Mouse (Mus musculus) right cerebral cortex, postnatal 36 days (tissue): ENCODE data around the gene Lrp4.

ENCODE experiments used
- DNase-seq, 2 experiments: peaks; one replicate each; pipeline ENCODE4 v3.0.0; 2022; ENCODE audit warnings: low spot score in 2 of 2, mixed read lengths in 1 of 2

Gene Lrp4

DNA sequence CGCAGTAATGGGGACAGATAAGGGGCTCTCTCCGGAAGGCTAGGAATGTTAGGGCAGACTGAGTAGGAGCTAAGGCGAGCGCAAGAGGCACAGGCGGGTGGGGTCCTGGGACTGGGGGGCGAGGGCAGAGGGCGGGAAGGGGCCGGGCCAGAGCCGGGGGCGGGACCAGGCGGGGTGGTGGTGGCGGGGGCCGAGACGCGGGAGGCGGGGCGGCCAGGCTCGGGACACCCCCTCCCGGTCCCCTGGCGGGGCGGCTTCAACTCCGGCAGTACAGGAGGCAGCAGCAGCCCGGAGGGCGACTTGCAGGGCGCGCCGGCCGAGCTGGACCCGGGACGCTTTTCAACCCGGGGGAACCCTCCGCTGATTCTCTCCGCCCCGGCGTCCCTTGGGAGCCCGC is at the start of gene Lrp4:
Gene Lrp4, plus strand, starts transcription at position 253 of the 397 bp plus-strand sequence.
- DNase-seq = no peak

DNA sequence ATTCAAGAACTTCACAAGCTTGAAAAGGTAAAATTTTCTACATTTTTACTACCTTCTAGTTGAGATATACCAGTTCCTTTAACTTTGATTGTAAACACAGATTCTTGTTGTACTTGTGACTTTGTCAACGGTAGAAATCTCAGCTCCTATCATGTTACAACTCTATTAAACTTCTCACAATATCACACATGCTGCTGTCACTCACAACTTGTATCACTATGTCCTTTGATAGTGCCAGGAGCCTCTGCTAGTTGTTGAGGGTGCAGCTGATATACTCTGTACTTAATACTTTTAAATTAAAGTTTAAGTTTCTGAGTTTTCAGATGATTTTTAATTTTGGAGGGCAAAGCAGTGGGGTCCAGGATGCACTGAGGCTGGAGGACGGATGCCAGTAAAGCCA is 49.3 kb upstream of the Lrp4 start:
- no peak for DNase-seq

DNA sequence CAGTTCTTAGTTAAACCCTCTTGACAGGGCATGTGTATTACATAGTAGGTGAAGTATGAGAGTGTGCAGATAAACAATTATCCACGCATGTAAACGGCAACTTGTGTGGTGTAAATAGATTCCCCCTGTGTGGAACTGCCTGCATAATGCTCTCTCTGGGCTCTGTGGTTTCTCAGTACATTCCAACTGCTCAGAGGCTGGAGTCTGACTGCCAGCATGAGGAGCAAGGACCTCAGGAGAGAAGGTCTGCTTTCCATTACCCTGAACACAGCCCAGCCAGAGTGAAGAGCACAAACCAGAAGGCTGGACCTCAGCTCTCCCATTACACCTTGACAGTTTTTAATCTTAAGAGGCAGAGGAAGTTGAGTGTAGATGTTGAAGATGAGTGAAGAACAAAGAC is 45.8 kb upstream of the Lrp4 start:
- DNase-seq = no peak

DNA sequence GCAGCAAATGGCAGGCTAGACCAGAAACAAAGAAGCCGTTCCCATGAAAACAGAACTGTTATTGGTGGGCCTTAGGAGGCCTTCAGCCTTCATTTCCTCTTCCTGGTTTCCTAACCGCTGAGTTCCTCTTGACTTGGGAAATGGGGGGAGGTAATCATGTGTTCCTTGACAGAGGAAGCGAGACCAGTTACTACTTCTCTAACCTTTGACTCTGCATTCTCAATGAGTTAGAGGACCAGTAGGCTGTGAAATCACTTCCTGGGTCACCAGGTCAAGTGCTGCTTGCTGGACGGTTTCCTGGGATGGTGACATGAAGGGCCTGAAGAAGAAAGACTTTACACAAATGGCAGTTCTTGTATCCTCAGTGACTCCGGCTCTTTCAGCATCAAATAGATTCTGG is 45.0 kb upstream of the Lrp4 start:
- no peak for DNase-seq

DNA sequence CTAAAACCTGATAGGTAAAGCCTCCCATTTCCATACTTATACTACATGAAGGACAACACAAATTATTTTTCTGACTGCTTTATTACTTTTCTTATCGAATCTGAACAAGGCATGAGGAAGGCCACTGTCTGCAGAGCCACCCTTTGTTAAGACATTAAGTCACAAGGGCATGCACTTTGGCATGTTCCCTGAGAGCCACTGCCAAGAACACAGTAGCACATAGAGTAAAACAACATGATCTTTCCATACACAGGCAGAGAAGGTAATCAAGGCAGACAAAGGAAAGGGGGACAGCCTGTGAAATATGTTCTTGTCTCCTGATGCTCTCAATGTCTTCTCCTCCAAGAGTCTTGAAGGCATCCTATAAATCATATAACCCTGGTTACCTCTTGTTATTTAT is 43.5 kb upstream of the Lrp4 start:
- no peak for DNase-seq

DNA sequence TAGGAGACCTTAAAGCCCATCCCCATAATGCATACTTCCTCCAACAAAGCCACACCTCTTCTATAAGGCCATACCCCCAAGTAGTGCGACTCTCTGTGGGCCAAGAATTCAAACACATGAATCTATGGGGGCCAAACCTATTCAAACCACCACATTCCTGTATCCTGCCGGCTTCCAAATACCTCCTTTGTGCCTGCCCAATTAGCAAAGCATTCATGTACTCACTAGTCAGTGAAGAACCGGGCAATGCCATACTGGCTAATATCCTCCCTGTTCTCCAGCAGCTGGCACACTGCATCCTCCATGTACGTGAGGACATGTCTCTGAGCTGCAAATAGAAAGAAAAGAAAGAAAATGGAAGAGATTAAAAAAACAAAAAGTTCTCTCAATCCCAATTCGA is 35.7 kb upstream of the Lrp4 start:
- no peak for DNase-seq

DNA sequence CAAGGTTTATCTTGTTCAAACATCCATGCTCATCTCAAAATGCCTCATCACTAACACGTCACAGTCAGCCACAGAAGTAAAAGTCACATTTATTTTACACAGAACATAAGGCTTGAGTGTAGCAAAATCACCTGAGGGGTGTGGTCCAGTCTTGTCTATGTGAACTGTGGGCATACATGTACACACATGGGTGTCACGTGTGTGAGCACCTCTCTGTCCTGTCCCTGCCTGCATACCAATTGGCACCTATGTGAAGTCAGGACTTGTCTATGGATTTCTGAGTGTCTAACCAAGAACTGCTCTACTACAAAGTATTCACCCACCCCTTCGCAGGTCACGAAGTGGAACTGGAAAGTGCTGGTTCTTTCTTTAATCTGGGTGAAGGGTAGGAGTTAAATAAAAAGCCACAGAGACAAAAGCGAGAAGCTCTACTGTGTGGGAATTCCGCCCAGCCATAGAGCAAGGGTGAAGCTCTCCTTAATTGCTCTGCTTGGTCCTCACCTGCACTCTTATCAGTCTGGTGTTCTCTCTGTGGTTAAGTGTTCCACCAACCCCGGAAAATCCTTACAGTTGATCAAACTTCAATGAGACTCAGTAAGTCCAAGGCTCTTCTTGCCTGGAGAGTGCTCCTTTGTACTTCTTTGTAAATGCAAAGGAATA is 33.1 kb upstream of the Lrp4 start:
- DNase-seq = no peak

DNA sequence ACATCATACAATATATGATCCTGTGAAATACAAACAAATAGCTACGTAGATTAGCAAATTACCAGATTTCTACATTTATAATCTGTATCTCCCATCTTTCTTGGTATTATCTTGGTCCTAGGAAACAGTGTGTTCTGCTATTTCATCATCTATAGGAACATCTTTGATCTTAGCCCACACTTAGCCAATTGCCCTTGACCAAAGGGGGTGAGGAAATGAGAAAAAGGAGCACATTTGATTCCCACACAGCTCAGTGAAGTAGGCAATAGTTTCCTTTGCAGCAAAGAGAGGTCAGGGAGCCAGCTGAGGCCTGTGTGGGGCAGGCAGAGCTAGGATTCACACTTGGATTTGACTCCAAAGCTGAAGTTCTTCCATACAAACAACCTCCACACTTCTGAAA is 31.0 kb upstream of the Lrp4 start:
- DNase-seq = no peak

DNA sequence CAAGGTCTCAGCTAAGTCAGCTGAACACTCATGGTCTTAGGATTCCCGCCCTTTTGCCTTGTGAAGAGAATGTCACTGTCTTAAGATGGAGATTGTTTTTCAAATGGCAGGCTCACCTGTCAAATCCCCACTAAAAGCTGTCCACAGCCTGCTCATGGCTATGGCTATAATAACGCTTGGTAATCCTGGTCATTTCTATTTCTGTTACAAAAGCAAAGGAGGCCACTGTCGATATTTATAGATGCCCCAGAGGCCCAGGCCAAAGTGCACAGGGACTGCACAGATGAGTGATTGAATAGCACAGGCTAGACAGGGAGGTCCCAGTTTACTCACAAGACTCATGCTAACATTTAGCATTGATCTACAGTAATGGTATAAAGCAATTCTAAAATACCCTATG is 28.2 kb upstream of the Lrp4 start:
- no peak for DNase-seq

DNA sequence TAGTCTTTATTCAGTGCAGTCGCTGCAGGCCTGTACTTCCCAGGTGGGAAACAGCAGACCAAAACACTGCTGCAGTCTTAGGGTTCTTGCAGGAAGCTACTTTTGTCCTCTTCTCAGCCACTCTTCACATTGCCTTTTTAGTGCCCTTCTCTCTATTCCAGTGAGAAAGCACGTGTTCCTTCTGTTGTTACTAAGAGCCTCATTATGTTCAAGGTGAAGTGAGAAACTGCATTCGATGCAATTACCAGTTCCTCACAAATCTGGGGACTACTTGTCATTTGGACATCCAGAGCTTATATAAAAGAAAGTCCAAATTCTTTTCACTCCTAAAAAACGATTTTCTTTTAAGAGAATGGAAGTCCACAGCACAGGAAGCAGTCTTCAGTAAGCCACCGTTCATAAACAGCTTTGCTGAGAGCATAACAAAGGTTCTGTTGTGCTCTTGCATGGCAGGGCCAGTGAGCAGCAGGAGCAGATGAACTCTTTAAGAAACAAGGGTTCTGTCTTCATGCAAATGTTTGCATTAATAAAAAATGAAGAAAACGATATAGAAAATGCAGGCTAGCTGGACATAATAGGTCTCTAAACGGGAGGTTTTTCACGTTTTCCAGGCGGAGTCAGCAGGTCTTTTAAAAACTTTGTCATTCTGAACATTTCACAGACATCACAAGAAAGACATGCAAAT is 27.3 kb upstream of the Lrp4 start:
- DNase-seq = no peak

DNA sequence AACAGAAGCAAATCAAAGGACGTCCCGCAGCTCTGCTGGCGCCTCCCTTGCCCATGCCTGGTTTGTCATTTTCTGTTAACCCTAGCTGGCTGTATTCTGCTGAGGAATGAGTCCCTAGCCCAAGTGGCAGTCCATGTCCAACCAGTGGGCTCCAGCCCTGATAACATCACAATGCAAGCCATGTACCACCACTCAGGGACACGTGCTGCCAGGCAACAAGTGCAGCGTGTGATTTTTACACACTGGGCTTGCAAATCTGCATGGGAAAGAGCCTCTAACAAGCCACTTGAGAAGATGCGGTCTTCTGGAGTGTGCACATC is 26.8 kb upstream of the Lrp4 start:
- DNase-seq = no peak

DNA sequence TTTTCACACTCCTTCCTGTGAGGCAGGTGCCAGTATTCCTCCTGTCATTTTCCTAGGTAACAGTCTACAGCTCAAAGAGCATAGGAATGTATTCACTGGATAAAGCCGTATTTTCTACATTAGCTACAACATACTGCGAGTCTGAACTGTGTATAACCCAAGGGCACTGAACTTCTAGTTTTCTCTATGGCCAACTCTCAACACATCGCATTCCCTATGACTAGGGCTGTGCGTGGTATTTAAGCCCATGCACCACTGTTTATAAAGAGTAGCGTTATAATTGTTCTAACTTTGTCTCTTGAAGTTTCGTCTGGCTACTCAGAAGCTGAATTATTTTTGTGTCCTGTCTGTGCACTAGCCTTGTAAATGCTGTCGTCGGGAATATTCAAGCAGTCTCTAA is 20.6 kb upstream of the Lrp4 start:
- DNase-seq = no peak

DNA sequence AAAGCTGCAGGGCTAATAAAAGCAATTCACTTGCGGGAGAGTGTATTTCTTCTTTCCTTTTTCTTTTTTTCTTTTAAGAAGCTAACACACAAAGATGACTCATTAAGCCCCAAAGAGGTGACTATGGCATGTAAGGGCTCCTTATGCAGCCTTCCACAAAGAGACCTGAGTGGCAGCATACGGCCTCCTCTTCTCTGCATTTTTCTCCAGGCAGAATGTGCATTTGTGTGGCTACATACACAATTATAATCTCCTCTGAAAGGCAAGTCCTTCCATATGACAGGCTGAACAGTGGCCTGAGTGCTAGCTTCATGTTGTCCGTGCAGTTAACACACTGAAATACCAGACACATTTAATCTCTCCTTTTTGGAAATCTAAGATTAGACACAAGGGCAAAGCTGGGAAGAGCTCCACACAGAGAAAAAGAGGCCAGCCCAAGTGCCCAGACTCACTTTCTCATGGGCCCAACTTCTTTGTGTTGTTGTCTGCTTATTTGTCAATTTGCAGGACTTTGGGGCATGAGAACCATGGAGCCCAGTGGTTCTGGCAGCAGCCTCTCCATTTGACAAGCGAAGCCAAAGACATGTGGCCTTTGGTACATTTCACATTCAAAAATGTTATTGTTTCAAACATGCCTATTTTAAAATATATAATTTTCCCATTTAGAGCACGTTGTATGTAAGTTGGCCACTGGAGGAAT is 20.0 kb upstream of the Lrp4 start:
- DNase-seq = no peak

DNA sequence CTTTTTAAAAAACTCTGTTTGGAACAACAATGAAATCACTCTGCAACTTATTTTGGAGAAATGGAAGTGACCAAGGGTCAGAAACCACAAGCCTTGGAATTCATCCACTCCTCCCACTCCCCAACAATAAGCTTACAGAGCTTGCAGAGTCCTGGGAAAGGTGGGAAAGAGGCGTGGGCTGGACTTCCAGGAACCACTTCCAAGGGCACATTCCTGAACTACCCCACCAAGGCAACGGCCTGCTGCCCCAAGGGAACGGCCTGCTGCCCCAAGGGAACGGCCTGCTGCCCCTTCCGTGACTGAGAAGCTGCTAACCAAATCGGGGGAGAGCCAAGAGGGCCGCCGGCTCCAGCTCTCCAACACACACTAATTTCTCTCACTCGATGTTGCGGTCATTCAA is 18.0 kb upstream of the Lrp4 start:
- DNase-seq = no peak

DNA sequence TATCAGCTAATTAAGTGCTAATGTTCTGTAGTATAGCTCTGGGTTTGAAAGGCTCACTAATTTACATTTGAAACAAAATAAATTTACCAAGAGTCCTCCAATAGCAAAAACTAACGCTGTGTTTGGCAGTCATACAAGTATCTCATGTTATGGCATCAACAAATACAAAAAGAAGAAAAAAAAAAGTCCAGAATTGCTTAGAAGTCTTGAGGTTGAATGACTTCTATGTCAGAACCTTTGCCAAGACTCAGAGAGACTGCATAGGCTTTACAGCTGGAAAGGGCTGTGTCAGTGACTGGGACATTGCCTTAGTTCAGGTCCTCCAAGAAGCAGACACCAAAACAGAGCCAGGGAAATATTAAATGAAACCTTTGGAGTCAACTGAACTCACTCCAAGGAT is 17.4 kb upstream of the Lrp4 start:
- DNase-seq = no peak

DNA sequence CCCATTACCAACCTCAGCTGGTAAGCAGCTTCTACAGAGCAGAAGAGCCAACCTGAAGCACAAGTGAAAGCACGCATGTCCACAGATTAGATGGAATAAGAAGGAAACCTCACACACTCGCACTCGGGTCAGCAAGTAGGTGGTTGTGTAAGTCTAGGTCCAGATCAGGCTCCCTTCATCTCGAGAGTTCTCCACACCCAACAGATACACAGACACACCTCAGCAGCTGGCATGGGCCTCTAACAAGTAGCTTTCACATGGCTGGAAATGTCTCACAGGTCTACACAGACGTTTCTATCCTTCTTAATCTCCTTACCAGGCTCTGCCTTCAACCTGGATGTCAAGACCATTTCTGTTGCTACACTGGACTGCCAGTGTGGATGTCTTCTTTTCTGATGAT is 16.6 kb upstream of the Lrp4 start:
- no peak for DNase-seq

DNA sequence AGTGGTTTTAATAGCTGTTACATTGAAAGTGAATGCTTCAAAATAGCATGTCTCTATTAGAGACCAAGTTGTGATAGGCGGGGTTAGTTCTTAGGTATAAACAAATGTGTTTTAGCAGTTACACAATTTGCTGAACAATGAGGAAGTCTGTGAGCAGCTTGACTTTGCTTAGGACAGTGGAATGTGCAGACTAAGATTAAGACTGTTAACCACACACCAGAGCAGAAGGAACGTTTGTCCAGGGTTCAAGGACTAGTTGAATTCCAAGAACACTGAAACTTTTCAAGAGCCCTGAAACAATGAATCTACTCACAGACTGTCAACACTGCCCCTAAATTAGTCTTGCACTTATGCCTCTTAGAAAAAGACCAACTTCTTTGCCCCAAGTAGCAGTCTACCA is 15.6 kb upstream of the Lrp4 start:
- DNase-seq = no peak

DNA sequence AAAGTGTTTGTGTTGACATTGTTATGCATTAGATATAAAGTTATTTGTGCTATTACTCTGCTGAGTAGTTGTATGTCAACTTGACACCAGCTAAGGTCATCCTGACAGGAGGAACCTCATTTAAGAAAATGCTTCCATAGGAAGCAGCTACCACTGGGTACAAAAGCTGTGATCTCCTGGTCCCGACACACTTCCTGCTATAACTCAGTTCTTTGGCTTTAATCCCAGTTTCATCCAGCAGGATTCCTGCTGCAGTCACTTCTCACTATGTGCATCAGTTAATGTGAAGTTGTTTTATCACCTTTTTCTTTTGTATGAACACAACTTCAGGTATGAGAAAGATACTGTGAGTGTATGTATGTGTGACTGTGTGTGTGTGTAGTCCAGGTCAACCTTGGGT is 15.1 kb upstream of the Lrp4 start:
- DNase-seq = no peak

DNA sequence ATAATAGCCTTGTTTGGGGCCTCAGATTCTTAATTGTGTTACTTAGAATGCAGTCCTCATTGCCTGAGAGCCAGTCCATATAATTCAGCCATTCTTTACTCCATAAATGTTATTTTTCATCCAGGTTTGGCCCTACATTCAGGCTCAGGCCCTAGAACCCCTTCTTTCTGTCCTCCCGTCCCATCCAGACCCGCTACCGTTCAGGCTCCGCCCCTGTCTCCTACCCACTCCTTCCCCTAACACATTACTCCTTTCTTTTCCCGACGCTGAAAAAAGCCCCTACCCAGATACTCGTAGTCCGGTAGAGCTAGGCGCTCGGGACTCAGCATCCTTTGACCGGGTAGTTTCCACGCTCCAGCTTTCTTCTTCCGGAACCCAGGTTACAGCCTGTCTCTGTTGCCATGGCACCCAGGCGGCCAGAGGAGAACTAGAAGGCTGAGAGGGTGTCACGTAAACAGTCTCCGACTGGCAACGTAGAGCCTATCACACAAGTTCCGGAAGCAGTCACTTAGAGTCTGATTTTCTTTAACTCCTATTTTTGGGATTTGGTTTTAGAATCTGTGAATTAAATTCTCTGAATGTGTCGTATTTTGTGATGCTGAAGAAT is 12.9 kb upstream of the Lrp4 start, which contains the start of gene 1110051M20Rik:
Gene 1110051M20Rik, minus strand, starts transcription at position 419 of the 607 bp plus-strand sequence.
- DNase-seq = peak; percentile 83 to 86

DNA sequence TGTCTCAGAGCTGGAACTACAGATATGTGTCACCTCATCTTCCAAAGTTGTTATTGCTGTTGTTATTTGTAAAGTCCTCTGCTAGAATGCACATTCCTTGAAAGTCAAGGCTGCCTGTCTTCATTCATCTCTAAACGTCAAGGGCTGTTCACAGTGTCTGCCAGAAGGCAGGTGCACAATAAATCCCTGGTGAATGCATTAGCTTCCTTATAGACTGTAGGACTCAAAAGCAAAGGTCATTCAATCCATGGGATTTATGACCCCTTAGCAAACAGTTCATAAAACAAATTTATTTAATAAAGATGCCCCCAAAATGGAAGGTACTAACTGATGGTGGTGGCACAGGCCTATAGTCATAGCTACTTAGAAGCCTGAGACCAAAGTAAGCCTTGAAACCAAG is 7.6 kb upstream of the Lrp4 start:
- DNase-seq = no peak

DNA sequence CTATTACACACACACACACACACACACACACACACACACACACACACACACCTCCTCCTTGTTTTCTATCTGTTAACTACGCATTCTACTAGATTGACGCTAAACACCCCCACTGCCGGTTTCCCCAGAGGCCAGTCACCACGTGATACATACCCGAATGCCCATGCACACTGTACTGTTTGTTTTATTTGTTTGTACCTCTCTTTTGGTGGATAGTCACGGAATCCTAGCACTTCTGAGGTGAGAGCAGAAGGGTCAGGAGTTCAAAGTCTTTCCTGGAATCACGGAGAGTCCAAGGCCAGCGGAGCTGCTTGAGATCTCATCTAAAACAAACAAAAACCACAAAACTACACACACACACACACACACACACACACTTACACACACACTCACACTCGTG is 7.0 kb upstream of the Lrp4 start:
- no peak for DNase-seq

DNA sequence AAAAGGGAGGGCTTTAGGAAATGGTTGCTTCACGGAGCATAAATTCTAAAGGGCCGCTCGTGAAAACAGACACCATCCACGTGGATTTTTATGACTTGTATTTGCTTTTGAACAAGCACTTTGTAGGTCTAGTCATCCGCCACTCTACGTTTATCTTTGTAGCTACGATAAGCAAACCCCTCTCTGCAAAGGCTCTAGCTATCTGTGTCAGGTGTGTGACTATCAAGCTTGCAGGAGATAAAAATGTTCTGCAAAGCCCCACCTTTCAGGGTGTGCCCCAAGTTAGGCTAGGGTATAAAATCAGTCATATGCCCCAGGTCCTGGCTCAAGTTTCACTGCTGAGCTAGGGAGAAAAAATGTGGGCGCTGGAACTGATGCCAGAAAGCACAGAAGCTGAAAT is 4.7 kb upstream of the Lrp4 start:
- DNase-seq = no peak
